Mouse (Mus musculus): Measurements from ENCODE around the gene BC048403.

DNA sequence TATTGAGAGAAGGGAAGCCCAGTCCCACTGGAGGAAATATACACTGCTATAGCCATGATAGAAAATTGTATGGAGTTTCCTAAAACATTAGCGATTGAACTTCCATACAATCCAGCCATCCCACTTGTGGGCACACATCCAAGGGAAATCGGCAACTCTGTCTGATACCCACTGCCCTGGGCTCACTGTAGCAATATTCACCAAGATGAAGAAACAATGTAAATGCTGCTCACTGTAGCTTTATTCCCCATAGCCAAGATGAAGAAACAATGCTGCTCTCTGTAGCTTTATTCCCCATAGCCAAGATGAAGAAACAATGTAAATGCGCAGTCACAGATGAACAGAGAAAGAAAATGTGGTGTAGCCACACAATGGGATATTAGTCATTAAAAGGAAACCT is 2.5 kb upstream of the BC048403 start:
- TF ChIP-seq EP300 (IDR thresholded peaks at IDR 0.05) = no peak
- TF ChIP-seq CTCF (IDR thresholded peaks at IDR 0.05) = no peak

Data from lung, postnatal 0 days (tissue).